Mouse (Mus musculus): ENCODE data around the gene 1700057G04Rik. TPM values are rescaled to one million over a fixed set of nuclear protein-coding genes. Genes with fewer than 3 reads are reported as not detected.

Gene 1700057G04Rik
- total and polyA plus RNA-seq, 2 experiments = not detected

DNA sequence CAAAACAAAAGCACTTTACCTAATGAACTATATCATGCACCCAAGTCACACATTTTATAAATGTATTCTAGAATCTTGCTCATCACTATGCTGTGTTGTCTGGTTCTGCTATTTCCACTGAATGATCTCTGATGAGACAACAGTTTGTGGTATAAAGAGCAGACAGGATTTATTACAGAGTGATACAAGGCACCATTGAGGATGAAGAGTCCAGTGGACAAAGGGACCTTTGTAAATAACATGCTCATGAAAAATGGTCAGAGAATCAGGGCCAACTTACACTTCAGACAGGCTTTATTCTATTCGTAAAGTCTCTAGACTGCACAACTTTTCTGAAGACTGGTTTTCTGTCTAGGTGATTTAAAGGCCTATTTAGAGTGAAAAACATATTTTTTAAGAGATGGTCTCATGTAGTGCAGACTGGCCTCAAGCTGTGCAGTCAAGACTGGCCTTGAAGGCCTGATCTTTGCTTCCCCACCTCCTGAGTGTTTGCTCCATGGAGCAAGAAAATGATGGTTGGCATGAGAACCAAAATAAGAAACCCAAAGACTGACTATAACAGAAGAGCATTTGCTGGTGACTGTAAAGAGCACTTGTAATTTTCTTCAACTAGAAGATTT lies 51.6 kb downstream of the 1700057G04Rik start:
- no peaks in the 10 kb centered on the region for H3K79me2 ChIP-seq (ENCODE audit: control insufficient read depth, insufficient read depth, low read length)
- H3K4me3 ChIP-seq (ENCODE audit: insufficient read depth, low read depth, low read length) = no peak overlapping the region
- DNase-seq (ENCODE audit: extremely low read depth, low read depth, low spot score) = no peak
- TF ChIP-seq POLR2A (IDR thresholded peaks at IDR 0.05; ENCODE audit: extremely low read depth, insufficient read depth, low read length) (no peak), CTCF (IDR thresholded peaks at IDR 0.05; ENCODE audit: low read depth, low read length) (no peak)
- no peaks in the 10 kb centered on the region for H3K27me3 ChIP-seq (ENCODE audit: control insufficient read depth, insufficient read depth, low read length)
- H3K4me1 ChIP-seq (ENCODE audit: control insufficient read depth, insufficient read depth, low read length) = no peaks in the 10 kb centered on the region
- H3K9ac ChIP-seq (ENCODE audit: low read depth, low read length) = no peak overlapping the region
- H3K36me3 ChIP-seq (ENCODE audit: control insufficient read depth, insufficient read depth, low read length) = no peaks in the 10 kb centered on the region
- no peak overlapping the region for H3K27ac ChIP-seq (replicated peaks; ENCODE audit: insufficient read depth, low read depth, low read length)
- WGBS = 88% methylated on average over 1 of the region's 1 CpGs

DNA sequence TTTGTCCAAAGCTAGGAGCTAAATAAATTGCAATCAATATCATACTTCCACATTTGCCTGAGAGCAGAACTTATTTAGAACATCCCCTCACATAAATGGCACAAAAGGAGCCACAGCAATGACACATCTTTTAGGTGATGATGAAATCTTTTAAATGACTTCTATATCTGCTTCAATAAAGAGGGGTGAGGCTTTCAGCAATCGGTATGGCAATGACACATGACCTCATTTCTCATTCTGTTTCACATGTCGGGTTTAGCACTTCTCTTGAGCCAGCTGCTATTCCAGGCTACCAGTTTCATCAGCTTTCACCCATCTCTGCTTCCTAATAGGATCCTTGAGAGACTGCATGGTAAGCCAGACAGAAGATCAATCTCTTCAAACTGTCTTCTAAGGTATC lies 54.3 kb downstream of the 1700057G04Rik start:
- H3K27me3 ChIP-seq (ENCODE audit: control insufficient read depth, insufficient read depth, low read length) = no peaks in the 10 kb centered on the region
- H3K27ac ChIP-seq (replicated peaks; ENCODE audit: insufficient read depth, low read depth, low read length) = no peak overlapping the region
- no peak overlapping the region for H3K4me3 ChIP-seq (ENCODE audit: insufficient read depth, low read depth, low read length)
- H3K9ac ChIP-seq (ENCODE audit: low read depth, low read length) = no peak overlapping the region
- no peak for DNase-seq (ENCODE audit: extremely low read depth, low read depth, low spot score)
- no peaks in the 10 kb centered on the region for H3K4me1 ChIP-seq (ENCODE audit: control insufficient read depth, insufficient read depth, low read length)
- no peaks in the 10 kb centered on the region for H3K36me3 ChIP-seq (ENCODE audit: control insufficient read depth, insufficient read depth, low read length)
- 84% methylated on average over 2 of the region's 2 CpGs for WGBS
- no peaks in the 10 kb centered on the region for H3K79me2 ChIP-seq (ENCODE audit: control insufficient read depth, insufficient read depth, low read length)
- TF ChIP-seq POLR2A (IDR thresholded peaks at IDR 0.05; ENCODE audit: extremely low read depth, insufficient read depth, low read length) = no peak
- TF ChIP-seq CTCF (IDR thresholded peaks at IDR 0.05; ENCODE audit: low read depth, low read length) = no peak

GRCm38 (mm10) chr9:92368920-92369319 lies 59.7 kb downstream of the 1700057G04Rik start:
- Histone ChIP-seq H3K4me3 (ENCODE audit: insufficient read depth, low read depth, low read length) (no peak overlapping the region), H3K79me2 (ENCODE audit: control insufficient read depth, insufficient read depth, low read length) (no peaks in the 10 kb centered on the region), H3K9ac (ENCODE audit: low read depth, low read length) (no peak overlapping the region), H3K36me3 (ENCODE audit: control insufficient read depth, insufficient read depth, low read length) (no peaks in the 10 kb centered on the region), H3K27me3 (ENCODE audit: control insufficient read depth, insufficient read depth, low read length) (no peaks in the 10 kb centered on the region), H3K4me1 (ENCODE audit: control insufficient read depth, insufficient read depth, low read length) (no peaks in the 10 kb centered on the region), H3K27ac (replicated peaks; ENCODE audit: insufficient read depth, low read depth, low read length) (no peak overlapping the region)
- TF ChIP-seq POLR2A (IDR thresholded peaks at IDR 0.05; ENCODE audit: extremely low read depth, insufficient read depth, low read length) = no peak
- TF ChIP-seq CTCF (IDR thresholded peaks at IDR 0.05; ENCODE audit: low read depth, low read length) = no peak
- DNase-seq (ENCODE audit: extremely low read depth, low read depth, low spot score) = no peak

GRCm38 (mm10) chr9:92373896-92374295 lies 64.7 kb downstream of the 1700057G04Rik start:
- Histone ChIP-seq H3K27me3 (ENCODE audit: control insufficient read depth, insufficient read depth, low read length) (no peaks in the 10 kb centered on the region), H3K4me3 (ENCODE audit: insufficient read depth, low read depth, low read length) (no peak overlapping the region), H3K79me2 (ENCODE audit: control insufficient read depth, insufficient read depth, low read length) (no peaks in the 10 kb centered on the region), H3K36me3 (ENCODE audit: control insufficient read depth, insufficient read depth, low read length) (no peaks in the 10 kb centered on the region), H3K9ac (ENCODE audit: low read depth, low read length) (no peak overlapping the region), H3K4me1 (ENCODE audit: control insufficient read depth, insufficient read depth, low read length) (peaks cover 4% of the 10 kb centered on the region), H3K27ac (replicated peaks; ENCODE audit: insufficient read depth, low read depth, low read length) (no peak overlapping the region)
- TF ChIP-seq CTCF (IDR thresholded peaks at IDR 0.05; ENCODE audit: low read depth, low read length) (no peak), POLR2A (IDR thresholded peaks at IDR 0.05; ENCODE audit: extremely low read depth, insufficient read depth, low read length) (no peak)
- 81% methylated on average over 4 of the region's 4 CpGs for WGBS
- no peak for DNase-seq (ENCODE audit: extremely low read depth, low read depth, low spot score)

DNA sequence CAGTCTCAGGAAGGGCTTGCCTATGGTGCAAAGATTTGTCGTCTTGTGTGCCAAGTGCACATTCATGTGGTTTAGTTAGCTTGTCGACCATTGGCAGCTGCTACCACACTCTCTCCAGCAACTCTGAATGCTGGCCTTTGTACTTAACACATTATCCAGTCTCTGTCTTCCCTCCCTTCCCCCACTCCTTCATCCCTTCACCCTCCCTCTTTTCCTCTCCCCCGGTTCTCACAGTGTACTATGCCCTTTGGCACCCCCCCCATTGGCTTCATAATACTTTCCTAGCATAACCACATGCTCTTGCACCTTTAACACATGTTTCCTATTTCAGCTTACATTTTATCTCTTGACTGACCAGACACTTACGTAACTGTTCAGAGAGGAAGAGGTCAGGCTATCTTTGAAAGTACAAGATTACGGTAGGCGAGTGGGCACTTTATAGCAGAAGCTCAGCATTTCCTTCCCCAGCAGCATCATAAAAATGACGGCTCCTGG lies 65.6 kb downstream of the 1700057G04Rik start:
- H3K9ac ChIP-seq (ENCODE audit: low read depth, low read length) = no peak overlapping the region
- DNase-seq (ENCODE audit: extremely low read depth, low read depth, low spot score) = peak; percentile 84
- H3K4me1 ChIP-seq (ENCODE audit: control insufficient read depth, insufficient read depth, low read length) = peaks cover 4% of the 10 kb centered on the region
- 14% methylated on average over 7 of the region's 7 CpGs for WGBS
- no peak overlapping the region for H3K4me3 ChIP-seq (ENCODE audit: insufficient read depth, low read depth, low read length)
- H3K36me3 ChIP-seq (ENCODE audit: control insufficient read depth, insufficient read depth, low read length) = no peaks in the 10 kb centered on the region
- TF ChIP-seq CTCF (IDR thresholded peaks at IDR 0.05; ENCODE audit: low read depth, low read length) (no peak), POLR2A (IDR thresholded peaks at IDR 0.05; ENCODE audit: extremely low read depth, insufficient read depth, low read length) (no peak)
- no peaks in the 10 kb centered on the region for H3K27me3 ChIP-seq (ENCODE audit: control insufficient read depth, insufficient read depth, low read length)
- H3K79me2 ChIP-seq (ENCODE audit: control insufficient read depth, insufficient read depth, low read length) = no peaks in the 10 kb centered on the region
- H3K27ac ChIP-seq (replicated peaks; ENCODE audit: insufficient read depth, low read depth, low read length) = peak overlapping the region; percentile 60

DNA sequence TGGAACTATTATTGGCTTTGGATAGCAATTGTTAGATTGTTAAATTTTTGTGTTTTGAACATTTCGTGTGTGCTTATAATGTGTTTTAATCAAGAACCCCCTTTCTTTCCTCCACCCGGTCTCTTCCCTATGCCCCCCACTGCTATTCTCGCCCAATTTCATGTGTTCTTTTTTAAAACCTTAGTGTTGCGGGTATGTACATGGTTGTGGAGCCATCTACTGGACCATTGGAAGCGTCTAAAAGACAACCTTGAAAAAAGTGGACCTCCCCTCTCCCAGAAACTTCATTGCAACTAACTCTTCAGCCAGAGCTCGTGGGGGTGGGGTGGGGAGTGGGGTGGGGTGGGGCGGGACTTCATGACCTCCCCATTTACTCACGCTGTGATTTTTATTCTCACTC lies 66.2 kb downstream of the 1700057G04Rik start:
- TF ChIP-seq POLR2A (IDR thresholded peaks at IDR 0.05; ENCODE audit: extremely low read depth, insufficient read depth, low read length) = no peak
- peak; percentile 41 for TF ChIP-seq CTCF (IDR thresholded peaks at IDR 0.05; ENCODE audit: low read depth, low read length)
- peak; percentile 53 for DNase-seq (ENCODE audit: extremely low read depth, low read depth, low spot score)
- Histone ChIP-seq H3K27ac (replicated peaks; ENCODE audit: insufficient read depth, low read depth, low read length) (no peak overlapping the region; the same call in 1 of the 2 replicates), H3K4me3 (ENCODE audit: insufficient read depth, low read depth, low read length) (no peak overlapping the region), H3K36me3 (ENCODE audit: control insufficient read depth, insufficient read depth, low read length) (no peaks in the 10 kb centered on the region), H3K9ac (ENCODE audit: low read depth, low read length) (no peak overlapping the region), H3K27me3 (ENCODE audit: control insufficient read depth, insufficient read depth, low read length) (no peaks in the 10 kb centered on the region), H3K4me1 (ENCODE audit: control insufficient read depth, insufficient read depth, low read length) (peaks cover 4% of the 10 kb centered on the region), H3K79me2 (ENCODE audit: control insufficient read depth, insufficient read depth, low read length) (no peaks in the 10 kb centered on the region)
- WGBS = 50% methylated on average over 8 of the region's 8 CpGs

All from liver, adult 2 months (tissue).